Comparison of ENCODE assay signal across 18 mouse cellular contexts in genomic region chr4:67213363-67213762, GRCm38 (mm10).
"Had no signal": no experiment of that assay in that cellular context is flagged by ENCODE, and none has a peak within 500 bp of the region (broad histone marks: within the 10 kb centered on the region; RNA-seq: fewer than 3 reads in every experiment).

No protein-coding gene starts in this region.

- H3K27ac ChIP-seq: lung, embryonic 15.5 days; macrophage; midbrain, embryonic 10.5 days; midbrain, embryonic 12.5 days; neural tube, embryonic 12.5 days; stomach, embryonic 15.5 days; stomach, postnatal 0 days had no signal

- H3K4me2 ChIP-seq: lung, embryonic 15.5 days; midbrain, embryonic 12.5 days; neural tube, embryonic 12.5 days; stomach, embryonic 15.5 days had no signal

- H3K36me3 ChIP-seq: lung, embryonic 15.5 days; midbrain, embryonic 10.5 days; midbrain, embryonic 12.5 days; neural tube, embryonic 12.5 days; stomach, embryonic 15.5 days had no signal

- ATAC-seq: liver, postnatal 0 days; lung, postnatal 0 days had no signal

- H3K4me1 ChIP-seq: lung, embryonic 15.5 days; megakaryocyte, embryonic 14.5 days; midbrain, embryonic 10.5 days; midbrain, embryonic 12.5 days; neural tube, embryonic 12.5 days; stomach, embryonic 15.5 days had no signal

- DNase-seq: liver, postnatal 0 days; lung, adult 2 months; lung, postnatal 14 days; lung, postnatal 36 days; midbrain, embryonic 14.5 days; right cerebral cortex, postnatal 14 days; thymus, adult 2 months; thymus, postnatal 25 days; thymus, postnatal 4 days had no signal

- H3K9me3 ChIP-seq: lung, embryonic 15.5 days; megakaryocyte, embryonic 14.5 days; midbrain, embryonic 10.5 days; midbrain, embryonic 12.5 days; neural tube, embryonic 12.5 days; stomach, embryonic 15.5 days had no signal

- H3K4me3 ChIP-seq: lung, embryonic 15.5 days; megakaryocyte, embryonic 14.5 days; midbrain, embryonic 10.5 days; midbrain, embryonic 12.5 days; neural tube, embryonic 12.5 days; stomach, embryonic 15.5 days had no signal

- H3K27me3 ChIP-seq: lung, embryonic 15.5 days; megakaryocyte, embryonic 14.5 days; midbrain, embryonic 12.5 days; neural tube, embryonic 12.5 days; stomach, embryonic 15.5 days had no signal

- H3K9ac ChIP-seq: liver, postnatal 0 days; lung, embryonic 15.5 days; midbrain, embryonic 12.5 days; neural tube, embryonic 12.5 days; stomach, embryonic 15.5 days had no signal
